Mouse (Mus musculus) testis, adult 2 months (tissue): ENCODE measurements around the gene Ppm1h.

Experiments used
- CTCF ChIP-seq: fragments of 200-500 bp; IDR thresholded peaks from 2 replicates; pipeline ENCODE4 v1.5.1; 2012; ENCODE audit warnings: low read depth, mild to moderate bottlenecking, inconsistent platforms, low read length, moderate library complexity; ENCODE audit not compliant: control insufficient read depth, insufficient read depth, insufficient replicate concordance
- POLR2A ChIP-seq: fragments of 200-500 bp; IDR thresholded peaks from 2 replicates; pipeline ENCODE4 v1.6.1; 2012; ENCODE audit warnings: low read depth, mild to moderate bottlenecking, inconsistent platforms, low read length, moderate library complexity; ENCODE audit not compliant: control insufficient read depth

GRCm38 (mm10) chr10:122782755-122783154, 104.2 kb downstream of the Ppm1h start:
- TF ChIP-seq CTCF (no peak), POLR2A (no peak)
